Comparison of ENCODE assay signal across 9 mouse cellular contexts in genomic region chr12:69890476-69890875, GRCm38 (mm10). TPM values are rescaled to one million over a fixed set of nuclear protein-coding genes. Genes with fewer than 3 reads are reported as not detected.
DNase-seq lines count a peak whose midpoint lies in the region; ATAC-seq and TF ChIP-seq lines count a peak whose summit lies in the region.
"Had no signal": no experiment of that assay in that cellular context is flagged by ENCODE, and none has a peak within 500 bp of the region (broad histone marks: within the 10 kb centered on the region; RNA-seq: fewer than 3 reads in every experiment).

No protein-coding gene starts in this region.

- H3K36me3 ChIP-seq in kidney, postnatal 0 days (ENCODE audit: insufficient read depth, low read length), result no peaks in the 10 kb centered on the region
- no peaks in the 10 kb centered on the region for H3K36me3 ChIP-seq in embryonic facial prominence, embryonic 11.5 days (replicated peaks; ENCODE audit: control insufficient read depth, insufficient read depth, low read depth, low read length)
- H3K36me3 ChIP-seq in limb, embryonic 13.5 days, result peaks cover 11% of the 10 kb centered on the region; the same call in 1 of the 2 replicates
- no peaks in the 10 kb centered on the region for H3K36me3 ChIP-seq in myocyte (ENCODE audit: control insufficient read depth, insufficient read depth)

- WGBS in kidney, postnatal 0 days, result 11% methylated on average over 5 of the region's 5 CpGs
- 23% methylated on average over 5 of the region's 5 CpGs for WGBS in embryonic facial prominence, embryonic 11.5 days
- 23% methylated on average over 5 of the region's 5 CpGs for WGBS in limb, embryonic 13.5 days

- H3K4me3 ChIP-seq in kidney, postnatal 0 days (replicated peaks; ENCODE audit: low read depth, low read length), result 0 out of 2 replicates have a peak overlapping the region, but pooled peaks have one; percentile 80
- H3K4me3 ChIP-seq in embryonic facial prominence, embryonic 11.5 days (ENCODE audit: low read depth, low read length), result 0 out of 2 replicates have a peak overlapping the region, but pooled peaks have one; percentile 4
- H3K4me3 ChIP-seq in limb, embryonic 13.5 days, result peak overlapping the region; percentile 89
- H3K4me3 ChIP-seq in myocyte, result no peak overlapping the region

- H3K9me3 ChIP-seq in kidney, postnatal 0 days (replicated peaks; ENCODE audit: low read length), result no peaks in the 10 kb centered on the region
- no peaks in the 10 kb centered on the region for H3K9me3 ChIP-seq in embryonic facial prominence, embryonic 11.5 days (replicated peaks; ENCODE audit: control insufficient read depth, low read length)
- H3K9me3 ChIP-seq in limb, embryonic 13.5 days, result no peaks in the 10 kb centered on the region

- peak overlapping the region; percentile 54 for H3K4me2 ChIP-seq in kidney, postnatal 0 days (ENCODE audit: low read length)
- H3K4me2 ChIP-seq in embryonic facial prominence, embryonic 11.5 days (ENCODE audit: low read depth, low read length), result no peak overlapping the region; the same call in 1 of the 2 replicates
- peak overlapping the region; percentile 76 for H3K4me2 ChIP-seq in limb, embryonic 13.5 days (replicated peaks)
- peak overlapping the region; percentile 73 for H3K4me2 ChIP-seq in myocyte (ENCODE audit: low read depth)

- H3K79me2 ChIP-seq in myocyte (ENCODE audit: control insufficient read depth, insufficient read depth), result peaks cover 63% of the 10 kb centered on the region

- H3ac ChIP-seq in myocyte (ENCODE audit: control insufficient read depth, insufficient read length), result no peak overlapping the region

- ATAC-seq in kidney, postnatal 0 days (replicated peaks; ENCODE audit: low FRiP score, low read depth), result no peak
- no peak for ATAC-seq in embryonic facial prominence, embryonic 11.5 days (replicated peaks; ENCODE audit: insufficient number of reproducible peaks, low FRiP score, low TSS enrichment, low read depth)
- no peak for ATAC-seq in limb, embryonic 13.5 days (ENCODE audit: low FRiP score, low read depth)

- DNase-seq in kidney, postnatal 0 days (ENCODE audit: low spot score), result peak; percentile 44
- DNase-seq in kidney, postnatal 36 days, result no peak
- DNase-seq in embryonic facial prominence, embryonic 11.5 days (ENCODE audit: low spot score), result no peak
- DNase-seq in ovary, postnatal 14 days (ENCODE audit: low spot score), result no peak
- DNase-seq in layer of hippocampus, adult 9-10 months (ENCODE audit: low spot score), result no peak
- DNase-seq in gastrocnemius, adult 8-10 months (ENCODE audit: low spot score in 2 of 2), result no peak

- peaks cover 12% of the 10 kb centered on the region for H3K4me1 ChIP-seq in kidney, postnatal 0 days (replicated peaks; ENCODE audit: insufficient read depth, low read length)
- no peaks in the 10 kb centered on the region for H3K4me1 ChIP-seq in embryonic facial prominence, embryonic 11.5 days (ENCODE audit: control insufficient read depth, insufficient read depth, low read length)
- H3K4me1 ChIP-seq in limb, embryonic 13.5 days, result peaks cover 52% of the 10 kb centered on the region

- 0 out of 2 replicates have a peak overlapping the region, but pooled peaks have one; percentile 6 for H3K9ac ChIP-seq in kidney, postnatal 0 days (ENCODE audit: low read depth, low read length)
- no peak overlapping the region for H3K9ac ChIP-seq in embryonic facial prominence, embryonic 11.5 days (replicated peaks; ENCODE audit: low read length)
- H3K9ac ChIP-seq in limb, embryonic 13.5 days, result peak overlapping the region; percentile 59; the same call in 1 of the 2 replicates

- H3K27ac ChIP-seq in kidney, postnatal 0 days, result peak overlapping the region; percentile 43; the same call in 1 of the 2 replicates
- no peak overlapping the region; the same call in 1 of the 2 replicates for H3K27ac ChIP-seq in embryonic facial prominence, embryonic 11.5 days (replicated peaks; ENCODE audit: low read depth, low read length)
- peak overlapping the region; percentile 55; the same call in 1 of the 2 replicates for H3K27ac ChIP-seq in limb, embryonic 13.5 days
- H3K27ac ChIP-seq: macrophage had no signal

- TF ChIP-seq CTCF in kidney, postnatal 0 days (IDR thresholded peaks at IDR 0.05; ENCODE audit: low read depth), result no peak

- H3K27me3 ChIP-seq in kidney, postnatal 0 days (ENCODE audit: insufficient read depth, low read length), result no peaks in the 10 kb centered on the region
- no peaks in the 10 kb centered on the region for H3K27me3 ChIP-seq in embryonic facial prominence, embryonic 11.5 days (ENCODE audit: control insufficient read depth, insufficient read depth, low read length)
- H3K27me3 ChIP-seq in limb, embryonic 13.5 days, result no peaks in the 10 kb centered on the region
- H3K27me3 ChIP-seq in myocyte (ENCODE audit: control insufficient read depth, insufficient read depth, insufficient read length), result no peaks in the 10 kb centered on the region

- no peak for TF ChIP-seq POLR2A in myocyte (IDR thresholded peaks at IDR 0.05; ENCODE audit: insufficient read length, low read depth)

TF ChIP-seq in myocyte, 11 proteins besides CTCF, POLR2A, EP300 and RAD21:
- no peak for TF ChIP-seq SRF (IDR thresholded peaks at IDR 0.05; ENCODE audit: control insufficient read depth, insufficient read length, low read depth)
- TF ChIP-seq REST (IDR thresholded peaks at IDR 0.05; ENCODE audit: insufficient read depth, insufficient read length), result no peak
- no peak for TF ChIP-seq POLR2AphosphoS2 (IDR thresholded peaks at IDR 0.05; ENCODE audit: insufficient read length, low read depth)
- TF ChIP-seq USF1 (IDR thresholded peaks at IDR 0.05; ENCODE audit: low read depth), result no peak
- TF ChIP-seq MAX (IDR thresholded peaks at IDR 0.05; ENCODE audit: low read depth), result no peak
- TF ChIP-seq MYOG (IDR thresholded peaks at IDR 0.05; ENCODE audit: control insufficient read depth in 1 of 3, insufficient read depth in 1 of 3, insufficient read length in 2 of 3, low read depth in 2 of 3), result peak in 2 of 3 experiments; percentile 19 to 21
- no peak for TF ChIP-seq TCF3 (IDR thresholded peaks at IDR 0.05; ENCODE audit: insufficient read length, low read depth)
- no peak for TF ChIP-seq CEBPB (IDR thresholded peaks at IDR 0.05; ENCODE audit: insufficient read depth, poor library complexity, severe bottlenecking)
- no peak for TF ChIP-seq E2F4 (IDR thresholded peaks at IDR 0.05; ENCODE audit: insufficient read depth)
- TF ChIP-seq MYOD1 (IDR thresholded peaks at IDR 0.05; ENCODE audit: control insufficient read depth in 1 of 3, insufficient read length in 2 of 3, low read depth in 2 of 3), result peak in 1 of 3 experiments; percentile 33
- no peak for TF ChIP-seq TCF12 (IDR thresholded peaks at IDR 0.05; ENCODE audit: insufficient read depth, poor library complexity, severe bottlenecking)
TF ChIP-seq in myocyte: peak in this region for 2.

RNA-seq across cellular contexts. Expression of gene Atl1, which starts 1.9 kb away (rescaled TPM):
- polyA plus RNA-seq in kidney, postnatal 0 days (2015; fragmentation: Nextera tagmentation; extraction: Ambion mirVana), result 3.5 and 5.8 TPM in 2 replicates
- polyA plus RNA-seq in embryonic facial prominence, embryonic 11.5 days (2014; fragmentation: Nextera tagmentation; extraction: Ambion mirVana), result 13.3 and 18.9 TPM in 2 replicates
- 6.1 and 7.1 TPM in 2 replicates for polyA plus RNA-seq in limb, embryonic 13.5 days (2015; fragmentation: Nextera tagmentation; extraction: Ambion mirVana)
- polyA plus RNA-seq in myocyte (2012; fragmentation: generic; extraction: Trizol), result 0.36 TPM
- total RNA-seq in gastrocnemius, adult 8-10 months (2022), result 1 to 10 TPM in 3 of 4 experiments, under 1 TPM in 1; 0.87 to 3.8 (median 1.8) TPM

RNA-seq across cellular contexts. Expression of gene Map4k5, which starts 2.5 kb away (rescaled TPM):
- polyA plus RNA-seq in kidney, postnatal 0 days (2015; fragmentation: Nextera tagmentation; extraction: Ambion mirVana), result 27.3 and 29.1 TPM in 2 replicates
- polyA plus RNA-seq in embryonic facial prominence, embryonic 11.5 days (2014; fragmentation: Nextera tagmentation; extraction: Ambion mirVana), result 46.8 and 47.3 TPM in 2 replicates
- 40.5 and 41.3 TPM in 2 replicates for polyA plus RNA-seq in limb, embryonic 13.5 days (2015; fragmentation: Nextera tagmentation; extraction: Ambion mirVana)
- polyA plus RNA-seq in myocyte (2012; fragmentation: generic; extraction: Trizol), result 6.1 TPM
- 10 to 100 TPM; 19.7 to 22.9 (median 22.4) TPM for total RNA-seq in gastrocnemius, adult 8-10 months (2022)
